Mouse (Mus musculus) lung, postnatal 0 days (tissue): ENCODE data around the gene Arhgef10l.

Experiments used
- CTCF ChIP-seq: IDR thresholded peaks from 2 replicates; pipeline ENCODE4 v1.5.1; 2016; ENCODE audit warnings: antibody characterized with exemption, mild to moderate bottlenecking
- EP300 ChIP-seq: IDR thresholded peaks from 2 replicates; pipeline ENCODE4 v1.6.1; 2016; ENCODE audit warnings: antibody characterized with exemption, mild to moderate bottlenecking, control low read depth

DNA sequence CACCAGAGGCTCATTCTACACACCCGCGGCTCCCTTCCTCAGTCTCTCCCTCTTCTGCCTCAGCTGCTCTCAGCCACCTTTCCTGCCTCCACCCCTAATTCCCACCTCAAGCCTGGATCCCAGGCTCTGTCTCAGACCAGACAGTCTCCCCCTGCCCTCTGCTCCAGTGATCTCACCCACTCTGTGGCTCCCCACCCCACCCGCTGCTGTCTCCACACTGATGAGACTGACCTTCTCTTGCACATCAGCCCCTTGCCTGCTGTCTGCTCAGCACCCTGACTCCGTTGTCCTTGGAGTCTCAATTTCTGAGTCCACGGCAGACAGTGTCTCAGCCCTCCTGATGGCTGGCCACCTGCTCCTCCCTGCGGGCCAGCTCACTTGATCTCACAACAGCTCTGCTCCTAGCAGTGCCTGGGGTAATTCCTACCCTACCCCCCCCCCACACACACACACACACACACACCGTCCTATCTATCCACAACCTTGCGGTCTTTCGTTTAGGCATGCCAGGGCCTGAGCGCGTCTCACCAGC lies 37.3 kb downstream of the Arhgef10l start:
- TF ChIP-seq EP300 = no peak
- TF ChIP-seq CTCF = no peak
